Mouse (Mus musculus) kidney, adult 18-20 months (tissue): ENCODE results near the gene Svep1.

Source experiments
- DNase-seq: peaks from one replicate; pipeline ENCODE4 v3.0.0; 2021

Gene Svep1

DNA sequence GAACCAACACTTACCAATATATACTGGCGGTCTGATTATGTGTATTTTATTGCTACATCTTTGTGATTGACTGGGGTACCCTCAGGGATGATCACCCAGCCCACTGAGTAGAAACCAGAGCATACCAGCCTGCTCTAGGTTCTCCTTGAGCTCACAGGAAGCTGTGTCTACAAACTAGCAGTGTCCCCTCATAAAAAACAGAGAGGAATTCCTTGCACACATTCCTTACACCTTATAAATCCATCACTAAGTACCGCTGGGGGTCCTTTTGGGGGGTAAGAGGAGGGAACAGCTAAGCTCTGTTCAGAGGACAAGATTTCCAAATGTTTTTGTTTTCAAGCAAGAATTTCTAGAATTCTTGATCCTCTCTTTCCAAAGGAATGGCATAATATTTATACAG is 36.7 kb downstream of the Svep1 start:
- no peak for DNase-seq

DNA sequence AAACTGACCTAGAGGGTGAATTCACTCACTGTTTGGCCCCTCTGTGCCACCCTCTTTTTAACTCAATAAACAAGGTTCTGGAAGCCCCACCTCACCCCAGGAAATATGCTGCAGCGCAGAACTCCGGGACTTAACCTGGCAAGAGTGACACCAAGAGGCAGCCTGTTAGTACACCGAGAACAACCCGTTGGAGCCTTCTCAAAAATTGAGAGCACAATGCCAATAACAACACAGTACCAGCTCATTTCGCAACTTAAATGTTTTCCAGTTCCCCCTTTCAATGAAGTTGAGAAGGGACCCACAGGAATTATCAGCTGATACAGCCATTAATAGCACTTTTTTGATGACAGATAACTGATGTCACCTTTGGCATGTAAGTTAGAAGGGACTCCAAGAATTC is 38.3 kb downstream of the Svep1 start:
- no peak for DNase-seq

DNA sequence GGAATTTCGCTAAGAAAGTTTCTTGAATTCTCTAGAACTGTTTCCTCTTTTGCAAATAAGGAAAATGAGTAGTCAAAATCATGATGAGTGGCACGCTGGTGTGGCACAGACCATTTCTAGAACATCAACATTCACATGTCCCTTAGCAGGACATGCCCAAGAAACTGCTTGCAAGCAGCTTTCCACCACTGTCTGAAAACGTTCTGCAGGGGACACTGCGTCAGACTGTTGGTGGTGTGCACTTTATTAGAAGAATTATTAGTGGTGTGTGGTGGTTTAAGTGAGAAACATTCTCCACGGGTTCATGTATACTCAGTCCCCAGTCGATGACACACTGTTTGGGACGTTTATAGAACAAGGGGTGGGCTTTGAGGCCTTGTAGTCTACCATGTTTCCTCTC is 40.9 kb downstream of the Svep1 start:
- DNase-seq = no peak

DNA sequence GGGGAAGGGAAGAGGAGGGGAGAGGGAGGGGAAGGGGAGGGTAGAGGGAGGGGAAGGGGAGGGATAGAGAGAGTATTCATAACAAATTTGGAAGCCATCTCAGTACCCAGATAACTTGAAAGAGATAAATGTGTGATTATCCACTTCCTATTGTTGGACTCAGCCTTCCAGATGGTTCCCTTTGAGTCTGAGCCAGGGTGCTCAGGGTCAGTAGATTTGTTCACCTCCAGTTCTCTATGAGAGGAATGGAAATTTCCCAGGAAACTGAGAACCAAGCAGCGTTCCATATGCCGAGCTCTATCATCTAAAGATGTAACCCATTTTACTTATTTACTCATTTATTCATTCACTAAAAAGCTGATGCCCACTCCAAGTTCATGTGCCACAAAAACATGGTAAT is 44.8 kb downstream of the Svep1 start:
- DNase-seq = no peak

DNA sequence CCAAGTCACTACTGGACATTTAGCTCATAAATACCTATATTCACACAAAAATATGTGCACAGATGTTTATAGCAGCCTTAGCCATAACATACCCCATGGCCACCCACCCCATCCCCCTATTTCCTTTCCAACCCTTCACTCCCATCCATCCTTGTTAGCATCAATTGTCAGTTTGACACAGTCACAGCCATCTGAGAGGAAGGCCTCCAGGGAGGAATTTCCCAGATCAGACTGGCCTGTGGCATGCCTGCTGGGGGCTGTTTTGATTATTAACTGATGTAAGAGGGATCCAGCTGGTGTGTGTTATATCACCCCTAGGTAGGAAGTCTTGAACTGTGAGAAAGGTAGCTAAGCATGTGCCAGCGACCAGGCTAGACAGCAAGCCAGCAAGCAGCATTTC is 47.1 kb downstream of the Svep1 start:
- DNase-seq = no peak

DNA sequence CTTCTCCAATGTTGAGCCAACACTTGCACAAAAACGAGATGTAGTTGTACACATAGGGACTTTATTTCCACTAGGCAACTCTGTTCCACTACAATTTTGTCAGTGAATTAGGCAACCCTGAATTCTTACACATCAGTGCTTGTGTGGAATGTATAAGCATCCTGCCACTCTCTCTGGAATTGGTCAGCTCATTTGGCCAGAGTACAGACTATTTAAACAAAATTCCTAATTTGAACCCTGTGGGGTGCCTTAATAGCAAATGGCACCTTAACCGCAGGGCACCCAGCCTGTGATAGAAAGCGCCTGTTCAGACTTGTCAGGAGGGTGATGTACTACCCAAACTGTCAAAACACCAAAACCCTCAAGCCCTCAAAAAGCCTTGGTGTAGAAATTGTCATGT is 56.4 kb downstream of the Svep1 start:
- no peak for DNase-seq

DNA sequence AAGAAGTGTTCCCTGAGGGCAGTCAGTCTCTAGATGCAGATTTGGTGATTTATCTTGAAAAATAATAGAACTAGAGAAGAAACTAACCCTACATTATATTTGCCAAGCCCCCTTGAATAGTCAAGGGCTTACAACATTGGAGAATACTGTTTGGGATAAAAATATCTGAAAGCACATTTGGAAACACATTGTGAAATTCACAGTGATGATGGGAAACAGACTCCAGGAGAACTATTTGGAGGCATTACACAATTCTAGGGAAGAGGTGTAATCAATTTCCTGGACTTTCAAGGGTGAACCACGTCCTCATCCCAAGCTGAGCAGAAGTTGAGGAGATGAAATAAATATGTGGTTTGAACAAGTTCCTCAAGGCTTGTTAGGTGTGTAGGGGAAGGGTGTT is 57.5 kb downstream of the Svep1 start:
- no peak for DNase-seq

DNA sequence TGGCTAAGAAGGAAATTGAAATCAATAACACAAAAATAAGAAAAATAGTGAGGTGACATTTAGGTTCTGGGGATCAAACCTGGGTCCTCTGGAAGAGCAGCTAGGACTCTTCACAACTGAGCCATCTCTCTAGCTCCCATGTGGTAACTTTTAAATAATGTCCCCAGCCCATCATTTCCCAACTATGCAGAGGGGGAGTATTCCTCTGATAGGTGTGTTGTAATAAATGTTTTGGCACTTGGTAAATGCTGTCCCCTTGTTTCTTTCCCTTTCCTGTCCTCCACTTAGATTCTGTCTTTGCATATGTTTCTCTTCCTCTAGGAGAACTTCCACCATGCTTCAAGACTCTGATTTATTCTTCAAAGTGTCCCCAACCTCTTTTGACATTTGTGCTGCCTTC is 58.1 kb downstream of the Svep1 start:
- DNase-seq = no peak

DNA sequence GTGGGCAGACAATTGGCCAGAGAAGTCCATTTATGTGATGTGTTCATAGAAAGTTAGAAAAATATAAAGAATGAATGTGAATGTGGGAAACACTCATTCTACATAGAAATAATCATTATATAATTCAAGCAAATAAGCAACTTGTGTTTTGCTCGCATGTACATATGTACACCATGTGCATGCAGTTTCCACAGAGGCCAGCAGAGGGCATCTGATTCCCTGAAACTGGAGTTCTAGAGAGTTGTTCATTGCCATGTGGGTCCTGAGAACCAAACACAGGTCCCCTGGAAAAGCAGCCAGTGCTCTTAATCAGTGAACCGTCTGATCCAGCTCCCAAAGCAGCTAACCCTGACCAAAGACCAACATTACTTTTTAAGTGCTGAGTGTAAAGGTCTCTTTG is 60.0 kb downstream of the Svep1 start:
- DNase-seq = no peak

DNA sequence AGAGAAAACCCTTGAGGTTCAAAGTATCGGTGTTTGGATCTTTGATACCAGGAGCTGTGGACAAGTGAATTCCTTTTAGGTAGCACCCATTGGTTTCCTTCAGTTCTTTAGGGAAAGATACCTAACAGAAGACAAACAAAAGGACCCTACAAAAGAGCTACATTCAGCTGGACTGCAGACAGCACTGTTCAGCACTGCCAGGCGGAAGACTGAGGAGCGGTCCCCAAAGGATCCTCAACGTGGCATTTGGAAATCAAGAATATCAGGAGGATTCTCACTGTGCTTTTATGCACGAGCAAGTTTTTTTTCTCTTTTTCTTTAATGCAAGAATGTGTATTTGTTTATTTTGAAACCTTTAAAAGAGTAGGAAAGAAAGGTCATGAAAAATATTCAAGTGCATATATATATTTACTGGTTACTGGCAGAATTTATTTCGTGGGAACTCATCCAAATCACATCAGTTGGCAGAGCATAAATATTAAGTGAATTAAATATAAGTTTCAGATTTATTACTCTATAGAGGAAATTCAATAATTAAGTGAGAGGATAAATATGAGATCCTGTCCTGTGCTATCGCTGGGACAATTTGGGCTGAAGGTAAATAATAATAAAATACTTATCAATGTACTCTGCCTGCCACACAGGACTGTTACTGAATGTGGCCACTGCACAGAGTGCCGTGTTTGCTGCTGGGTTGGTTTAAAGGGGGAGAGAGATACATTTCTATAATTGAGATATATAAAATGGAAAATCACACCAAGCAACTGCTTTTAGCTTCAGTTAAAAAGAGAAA is 66.7 kb downstream of the Svep1 start:
- no peak for DNase-seq

DNA sequence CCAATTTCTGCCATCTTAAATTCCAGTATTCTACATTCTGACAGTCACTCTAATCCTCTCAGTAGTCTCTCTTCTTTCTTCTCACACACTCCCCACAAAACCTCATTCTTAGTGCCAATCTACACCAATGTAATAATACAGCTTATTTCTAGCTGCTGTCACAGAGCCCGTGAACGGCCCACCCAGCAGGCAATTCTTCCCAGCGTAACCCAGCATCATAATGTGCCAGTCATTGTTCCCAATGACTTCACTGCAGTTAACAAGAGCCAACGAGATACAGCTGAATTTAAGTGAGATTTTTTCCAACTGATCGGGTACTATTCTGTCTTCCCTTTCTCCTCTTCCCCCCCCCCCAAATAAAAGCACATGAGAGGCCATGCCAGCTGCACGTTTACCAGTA is 67.4 kb downstream of the Svep1 start:
- no peak for DNase-seq

DNA sequence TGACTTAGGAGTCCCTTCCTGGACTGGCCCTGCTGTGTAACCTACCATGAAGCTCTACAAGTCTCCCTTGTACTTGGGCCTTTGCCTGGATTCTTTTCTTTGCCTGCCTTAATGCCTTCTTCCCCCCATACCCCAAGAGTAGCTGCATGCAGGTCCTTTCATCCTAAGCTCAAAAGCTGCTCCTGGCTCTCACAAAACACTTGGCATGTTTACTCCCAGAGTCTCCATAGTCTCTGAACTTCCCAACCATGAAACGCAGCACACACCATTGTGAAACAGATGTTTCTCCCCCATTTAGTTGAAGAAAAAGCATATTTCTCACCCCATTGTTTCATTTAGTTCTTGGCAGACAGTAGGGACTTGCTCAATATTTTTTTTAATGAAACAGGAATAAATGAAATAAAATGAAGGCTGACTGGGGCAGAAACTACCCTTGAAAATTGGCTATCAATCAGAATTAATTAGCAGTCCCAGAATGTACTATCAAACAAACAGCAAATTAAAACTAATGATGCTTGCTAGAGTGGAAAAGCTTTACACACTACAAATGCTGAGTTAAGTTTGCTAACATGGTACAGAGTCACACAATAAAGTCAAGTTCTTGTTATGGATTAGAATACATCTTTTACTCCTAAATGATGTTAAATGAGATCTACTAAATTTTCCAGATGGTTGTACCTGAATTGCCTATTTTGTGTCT is 72.9 kb downstream of the Svep1 start:
- DNase-seq = no peak

DNA sequence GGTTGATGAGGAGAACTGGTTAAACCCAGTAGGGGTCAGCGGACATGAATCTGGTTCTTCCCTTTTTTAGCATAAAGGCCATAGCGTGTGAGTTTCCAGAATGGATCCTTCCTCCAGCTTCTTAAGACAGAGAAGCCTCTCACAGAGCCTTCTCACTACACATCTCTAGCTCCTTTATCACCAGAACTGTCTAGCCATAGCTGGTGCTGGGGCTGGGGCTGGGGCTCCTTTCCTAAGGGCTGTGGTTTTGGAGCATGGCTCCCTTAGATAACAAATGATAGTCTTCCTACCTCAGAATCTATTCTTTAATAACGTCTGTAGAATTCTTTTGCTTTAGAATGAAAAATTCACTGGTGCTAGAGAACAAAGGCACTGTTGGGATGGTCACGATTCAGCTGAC is 76.8 kb downstream of the Svep1 start:
- no peak for DNase-seq

DNA sequence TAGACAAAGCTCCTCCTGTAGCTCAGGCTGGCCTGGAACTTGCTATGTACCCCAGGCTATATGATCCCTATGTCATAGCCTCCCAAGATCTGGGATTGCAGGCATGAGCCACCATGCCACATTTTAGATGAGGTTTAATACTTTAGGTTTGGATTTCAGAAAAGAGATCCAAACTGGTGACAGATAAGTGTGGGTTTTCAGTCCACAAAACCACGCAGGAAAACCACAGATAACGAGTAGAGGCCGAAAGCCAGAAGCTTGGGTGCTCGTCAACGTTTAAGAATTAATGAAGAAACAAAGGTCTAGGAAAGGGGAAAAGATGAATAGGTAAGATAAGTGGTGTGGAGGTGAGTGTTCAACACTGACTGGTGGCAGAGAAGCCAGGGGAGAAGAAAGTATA is 79.6 kb downstream of the Svep1 start:
- DNase-seq = no peak

DNA sequence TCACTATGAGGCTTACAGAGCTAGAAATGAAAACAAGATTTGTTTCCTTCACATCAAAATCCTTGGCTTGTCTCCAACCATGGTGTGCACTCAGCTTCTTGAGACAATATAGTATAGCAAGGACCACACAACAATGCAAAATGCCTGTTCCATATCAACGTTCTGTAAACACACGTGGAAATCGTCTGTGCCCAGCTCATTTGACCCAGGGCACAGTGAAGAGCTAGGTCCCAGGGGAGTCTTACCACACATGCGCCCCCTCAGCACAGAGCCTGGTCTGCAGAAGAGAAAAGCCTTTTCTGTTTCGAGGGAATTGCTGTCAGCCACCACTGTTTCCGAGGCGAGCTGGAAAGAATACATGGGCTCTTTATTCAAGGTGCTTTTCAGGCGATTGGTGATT is 91.2 kb downstream of the Svep1 start:
- no peak for DNase-seq

DNA sequence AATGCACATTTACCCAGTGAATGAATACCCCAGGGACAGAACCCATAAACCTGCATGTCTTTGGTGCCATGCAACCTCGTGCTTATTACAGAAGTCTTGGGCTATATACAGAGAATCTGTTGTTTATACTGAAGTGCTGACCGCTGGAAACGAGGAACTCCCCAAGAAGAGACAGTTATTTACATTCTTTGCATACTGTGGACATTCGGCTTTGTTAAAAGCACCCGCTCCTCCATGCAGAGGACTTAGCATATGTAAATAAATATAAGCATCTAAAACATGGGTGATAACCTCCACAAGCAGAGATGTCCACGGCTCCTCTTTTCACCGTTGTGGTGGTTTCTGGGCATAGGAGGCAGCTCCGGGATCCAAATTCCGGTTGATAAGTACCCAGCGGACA is 95.7 kb downstream of the Svep1 start:
- DNase-seq = no peak

DNA sequence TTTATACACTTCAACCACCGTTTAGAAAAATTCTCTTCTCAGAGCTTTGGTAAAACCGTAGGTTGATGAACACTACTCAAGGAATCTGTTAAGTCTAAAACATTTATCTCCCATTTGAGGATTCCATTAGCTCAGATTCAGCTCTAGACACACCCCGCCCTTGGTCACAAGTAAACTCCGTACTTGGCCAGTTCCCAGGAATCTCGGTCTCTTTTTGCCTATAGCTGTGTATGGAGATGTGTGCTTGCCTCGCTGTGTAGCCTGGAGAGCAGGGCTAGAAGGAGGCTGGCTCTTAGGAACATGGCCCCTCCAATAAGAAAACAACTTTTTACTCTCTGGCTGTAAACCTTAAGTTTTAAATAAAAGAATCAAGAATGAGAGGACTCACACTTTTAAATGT is 96.9 kb downstream of the Svep1 start:
- no peak for DNase-seq

DNA sequence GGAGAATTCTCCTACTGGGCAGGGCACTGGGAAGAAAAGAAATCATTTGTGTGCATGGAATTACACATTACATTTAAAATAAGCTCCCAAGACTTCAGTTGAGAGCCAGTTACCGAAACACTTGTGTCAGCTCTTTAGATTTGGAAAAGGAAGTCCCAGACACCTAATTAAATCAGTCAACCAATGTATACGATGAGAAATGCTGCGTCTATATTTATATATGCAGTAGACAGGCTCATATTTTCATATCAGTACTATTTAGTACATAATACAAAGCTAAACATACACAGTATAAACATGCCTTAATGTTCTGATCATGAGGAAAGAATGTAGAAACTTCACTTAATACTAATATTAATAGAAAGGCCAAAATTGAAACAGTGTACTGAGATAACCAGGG is 98.3 kb downstream of the Svep1 start:
- no peak for DNase-seq

DNA sequence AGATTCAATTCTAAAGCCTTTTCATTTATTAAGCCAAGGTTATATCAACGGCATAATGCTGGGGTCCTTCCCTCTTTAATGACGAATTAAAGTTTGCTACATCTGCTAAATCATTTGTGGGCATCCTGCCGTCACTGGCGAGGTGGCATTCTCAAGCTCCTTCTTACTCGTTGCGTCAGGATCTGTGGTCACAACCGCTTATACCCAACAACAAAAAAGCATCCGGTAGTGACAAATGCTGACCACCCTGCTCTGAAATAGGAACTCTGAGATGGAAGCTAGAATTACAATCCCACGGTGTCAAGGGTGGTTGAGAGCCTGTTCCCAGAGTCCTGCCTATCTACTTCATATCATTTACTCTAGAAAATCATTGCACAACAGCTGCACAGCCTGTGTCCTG is 108.9 kb downstream of the Svep1 start:
- DNase-seq = no peak

DNA sequence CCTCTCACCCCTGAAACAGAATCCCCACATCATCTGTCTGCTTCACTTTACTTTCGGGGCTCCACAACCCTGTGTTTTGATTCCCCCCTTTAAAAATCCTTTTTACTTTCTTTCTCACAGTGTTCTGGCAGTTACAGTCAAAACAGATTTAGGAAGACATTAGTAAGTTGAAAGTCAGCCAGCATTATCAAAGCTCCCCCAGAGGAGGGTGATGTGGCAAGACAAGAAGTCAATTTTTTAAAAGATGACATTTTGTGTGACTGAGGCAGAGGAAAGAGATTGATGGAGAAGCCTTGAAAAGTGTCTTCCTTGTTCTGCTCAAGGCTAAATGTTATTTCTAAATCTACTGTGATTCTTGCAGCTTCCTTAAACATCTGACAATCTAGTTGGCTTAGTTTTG is 119.9 kb downstream of the Svep1 start:
- no peak for DNase-seq

DNA sequence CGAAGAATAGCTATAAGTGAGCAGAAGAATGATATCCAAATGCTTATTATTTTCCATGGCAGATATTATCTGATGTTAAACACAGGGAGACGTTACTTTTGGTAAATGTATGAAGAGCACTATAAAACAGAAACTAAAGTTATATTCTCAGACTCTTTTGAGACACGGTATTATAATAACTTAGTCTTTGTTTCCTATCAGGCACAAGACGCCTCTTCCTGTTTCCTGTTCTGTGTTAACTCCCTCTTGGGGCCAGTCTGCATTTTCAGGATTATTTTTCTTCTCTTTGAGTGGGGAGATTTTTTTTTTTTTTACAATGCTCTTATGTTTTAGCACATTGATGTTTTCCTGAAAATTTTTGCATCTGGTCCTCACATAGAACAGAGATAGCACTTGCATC is 120.5 kb downstream of the Svep1 start:
- no peak for DNase-seq

DNA sequence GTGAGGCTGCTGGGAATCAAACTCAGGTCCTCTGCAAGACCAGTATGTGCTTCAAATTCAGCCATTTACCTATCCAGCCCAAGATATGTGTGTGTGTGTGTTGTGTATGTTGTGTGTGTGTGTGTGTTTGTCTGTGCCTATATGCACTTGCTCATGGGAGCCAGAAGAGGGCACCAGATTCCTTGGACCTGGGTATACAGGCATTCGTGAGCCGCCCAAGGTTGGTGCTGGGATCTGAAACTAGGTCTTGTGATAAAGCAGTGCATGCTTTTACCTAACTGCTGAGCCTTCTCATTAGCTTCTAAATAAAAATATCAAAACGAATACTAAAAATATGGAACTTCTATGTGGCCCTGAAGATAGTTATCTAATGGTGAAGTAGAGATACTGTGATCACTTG is 121.3 kb downstream of the Svep1 start:
- no peak for DNase-seq

DNA sequence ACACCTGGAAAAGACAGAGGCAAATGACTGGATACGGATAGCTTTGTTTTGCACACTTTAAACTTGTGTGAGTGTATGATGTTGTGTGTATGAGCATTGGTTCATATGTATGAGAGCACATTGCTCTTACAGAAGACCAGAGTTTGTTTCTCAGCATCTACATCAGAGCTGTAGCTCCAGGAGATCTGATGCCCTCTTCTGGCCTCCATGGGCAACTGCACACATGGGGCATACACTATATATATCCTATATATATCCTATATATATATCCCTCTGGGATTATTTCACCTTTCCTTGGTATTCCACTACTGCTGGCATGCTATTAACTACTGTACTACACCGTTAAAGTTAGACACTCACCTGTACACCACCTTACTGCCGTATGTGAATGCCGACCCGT is 122.5 kb downstream of the Svep1 start:
- no peak for DNase-seq

DNA sequence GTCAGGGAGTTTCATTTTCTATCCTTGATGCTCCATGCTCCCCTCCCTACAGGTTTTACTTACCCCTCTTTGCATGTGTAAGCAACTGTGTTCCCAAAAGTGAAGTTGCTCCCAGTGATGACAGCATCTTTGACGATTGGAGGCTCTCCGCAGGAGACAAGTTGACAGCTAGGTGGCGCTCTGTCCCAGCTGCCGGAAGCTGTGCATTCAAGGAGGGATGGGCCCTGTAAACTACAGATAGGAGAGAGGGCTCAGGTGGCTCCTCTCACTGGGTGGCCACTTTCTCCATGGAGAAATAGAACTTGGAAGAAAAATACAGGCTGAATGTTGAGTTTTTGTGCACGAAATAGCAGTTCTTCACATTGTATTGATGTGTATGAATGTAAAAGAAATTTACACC is 124.1 kb downstream of the Svep1 start:
- peak; percentile 66 for DNase-seq

DNA sequence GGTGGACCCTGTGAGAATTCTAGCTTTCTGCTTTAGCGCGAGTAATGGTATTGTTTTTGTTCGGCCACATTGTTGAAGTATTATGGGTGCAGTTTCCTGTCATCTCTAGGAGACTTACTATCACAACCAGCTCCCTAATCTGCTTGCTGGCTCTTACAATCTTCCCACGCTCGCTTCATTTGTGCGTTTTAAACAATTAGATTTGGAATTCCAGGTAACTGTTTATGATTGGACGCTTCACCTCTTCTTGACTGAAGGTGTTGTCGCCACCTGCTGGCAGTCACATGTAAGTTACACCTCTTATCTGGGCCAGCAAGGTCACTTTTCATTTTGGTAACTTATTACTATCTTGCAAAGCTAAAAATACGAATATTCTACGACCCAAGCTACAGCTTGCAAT is 127.0 kb downstream of the Svep1 start:
- DNase-seq = peak; percentile 53
